Mouse (Mus musculus): ENCODE data around the gene Rpl19.

Rpl19 gene

DNA sequence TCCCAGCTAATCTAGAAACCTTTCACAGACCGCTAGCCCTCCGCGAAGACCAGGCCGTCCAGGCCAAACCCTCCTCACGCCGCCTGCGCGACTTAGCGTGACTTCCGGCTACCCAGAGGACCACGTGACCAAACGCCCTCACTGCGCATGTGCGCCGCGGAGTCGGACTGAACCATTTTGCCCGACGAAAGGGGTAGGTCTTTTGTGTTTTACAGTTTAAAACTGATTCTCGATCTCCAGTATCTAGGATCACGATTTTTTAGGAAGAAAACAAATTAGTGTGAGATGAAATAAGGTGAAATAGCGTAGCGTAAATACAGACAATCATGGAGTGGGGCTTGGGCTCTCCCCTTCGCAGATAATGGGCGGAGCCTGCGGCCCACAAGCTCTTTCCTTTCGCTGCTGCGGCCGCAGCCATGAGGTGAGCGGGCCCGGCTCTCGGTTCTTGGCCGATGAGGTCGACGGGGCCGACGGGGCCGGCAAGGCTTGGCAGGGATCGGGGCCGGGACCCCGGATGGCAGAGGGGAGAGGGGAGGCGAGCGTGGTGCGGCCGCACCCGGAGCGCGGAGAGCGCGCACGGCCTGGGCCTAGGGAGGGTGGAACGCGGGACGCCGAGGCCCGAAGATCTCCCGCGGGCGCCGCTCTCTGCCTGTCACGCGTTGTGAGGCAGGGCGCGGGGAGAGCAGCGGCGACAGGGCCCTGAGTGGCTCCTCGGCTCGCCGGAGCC lies at the start of gene Rpl19:
Gene Rpl19 (plus strand): TSS at position 141 of the 727 bp plus-strand sequence.
- peak; percentile 95 for DNase-seq (ENCODE audit: low spot score)

DNA sequence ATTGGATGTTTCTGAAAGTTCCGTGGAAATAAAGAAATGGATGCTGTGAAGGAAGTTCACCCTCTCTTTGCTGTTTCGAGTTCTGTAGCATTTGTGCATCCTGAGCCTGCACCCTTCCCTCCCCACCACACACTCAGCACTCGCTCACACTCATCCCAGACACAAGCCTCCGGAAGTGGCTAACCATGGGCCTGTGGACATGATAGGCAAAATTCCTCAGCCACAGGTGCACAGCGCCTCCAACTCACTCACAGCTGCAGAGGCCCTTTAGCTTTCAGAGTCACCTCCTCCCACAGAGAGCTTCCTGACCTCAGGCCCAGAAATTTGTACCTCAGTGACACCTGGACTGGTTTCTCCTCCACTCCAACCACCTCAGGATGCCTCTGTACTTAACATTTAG lies 48.7 kb upstream of the Rpl19 start:
- no peak for DNase-seq (ENCODE audit: low spot score)

DNA sequence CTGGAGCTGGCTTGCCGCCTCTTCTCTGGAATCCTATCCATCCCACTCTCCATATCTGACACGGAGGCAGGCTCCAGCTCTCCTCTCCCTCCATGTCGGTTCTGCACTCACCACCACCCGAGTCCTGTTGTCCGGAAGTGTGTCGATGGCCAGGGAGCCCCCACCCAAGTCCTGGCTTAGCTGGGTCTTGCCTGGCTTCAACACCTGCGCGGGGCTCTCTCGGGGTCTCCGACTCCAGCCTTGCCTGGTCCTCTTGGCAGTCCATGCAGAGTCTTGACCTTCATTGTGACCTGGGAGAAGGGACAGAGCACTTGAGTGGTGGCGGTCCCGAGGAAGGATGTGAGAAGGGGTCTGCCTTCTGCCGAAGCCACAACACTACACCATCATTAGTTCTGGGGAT lies 48.1 kb upstream of the Rpl19 start:
- no peak for DNase-seq (ENCODE audit: low spot score)

DNA sequence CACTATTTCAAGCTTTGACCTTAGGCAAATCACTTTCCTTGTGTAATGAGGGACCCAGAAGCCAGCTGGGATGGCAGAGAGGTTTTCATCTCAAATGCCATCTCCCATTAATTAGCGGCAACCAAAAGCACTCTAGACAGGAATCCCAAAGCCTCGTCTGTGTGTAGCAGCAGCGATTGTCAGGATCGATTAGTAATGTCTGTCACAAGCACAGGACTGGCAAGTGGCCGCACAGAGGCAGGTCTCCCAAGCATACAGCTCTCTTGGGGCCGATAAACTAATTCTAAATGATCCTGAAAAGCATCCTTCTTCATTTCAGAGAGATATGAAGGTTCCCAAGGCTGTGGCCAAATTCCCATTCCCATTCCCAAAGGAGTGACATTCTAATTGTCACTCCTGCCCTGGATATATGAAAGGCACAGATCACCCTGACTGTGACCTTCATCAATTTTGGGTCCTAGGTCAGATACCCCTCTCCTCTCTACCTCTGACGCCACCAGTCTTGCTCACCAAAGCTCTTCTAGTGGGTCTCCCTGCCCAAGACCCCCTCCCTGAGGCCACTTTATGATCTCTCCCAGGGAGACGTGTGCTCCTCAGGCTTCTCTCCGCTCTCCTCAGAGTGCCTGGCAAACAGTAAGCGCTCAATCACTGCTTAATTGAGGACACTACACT lies 46.5 kb upstream of the Rpl19 start:
- no peak for DNase-seq (ENCODE audit: low spot score)

DNA sequence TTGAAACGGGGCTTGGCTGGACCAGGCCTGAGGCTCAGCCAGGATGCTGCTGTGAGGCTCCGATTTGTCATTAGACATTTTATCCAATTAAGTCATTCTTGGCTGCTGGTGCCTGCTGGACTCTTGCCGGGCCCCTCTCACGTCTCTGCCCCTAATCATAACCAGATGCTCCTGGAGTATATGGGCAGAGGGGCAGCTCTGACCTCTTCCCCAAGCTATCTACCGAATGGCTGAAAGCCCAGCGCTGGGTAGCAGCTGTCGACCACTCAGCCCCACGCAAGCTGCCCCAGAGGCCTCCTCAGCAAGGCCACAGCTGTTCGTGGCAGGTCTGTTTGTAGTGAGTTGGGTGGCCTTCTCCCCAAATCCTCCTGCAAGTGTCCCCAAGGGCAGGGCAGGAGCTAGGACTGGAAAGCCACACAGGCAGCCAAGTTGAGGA lies 46.0 kb upstream of the Rpl19 start:
- DNase-seq (ENCODE audit: low spot score): peak; percentile 49

DNA sequence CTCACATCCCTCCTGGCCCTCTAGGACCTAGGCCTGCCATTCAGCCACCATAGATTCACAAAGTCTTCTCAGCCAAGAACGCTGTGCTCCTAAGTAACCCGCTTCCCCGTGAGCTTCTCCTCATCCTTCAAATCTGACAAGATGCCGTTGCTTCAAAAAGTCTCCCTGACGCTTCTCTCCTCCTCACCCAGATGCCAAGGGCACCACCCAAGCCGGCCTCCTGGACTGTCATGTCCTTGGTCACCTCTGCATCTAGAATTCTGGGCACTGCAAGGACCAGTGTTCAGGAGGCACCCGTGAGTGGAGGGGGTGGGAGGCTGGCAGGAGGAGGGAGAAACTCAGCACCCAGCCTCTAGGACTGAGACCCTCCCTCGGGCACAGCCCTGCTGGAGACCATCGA lies 43.8 kb upstream of the Rpl19 start:
- DNase-seq (ENCODE audit: low spot score): no peak

DNA sequence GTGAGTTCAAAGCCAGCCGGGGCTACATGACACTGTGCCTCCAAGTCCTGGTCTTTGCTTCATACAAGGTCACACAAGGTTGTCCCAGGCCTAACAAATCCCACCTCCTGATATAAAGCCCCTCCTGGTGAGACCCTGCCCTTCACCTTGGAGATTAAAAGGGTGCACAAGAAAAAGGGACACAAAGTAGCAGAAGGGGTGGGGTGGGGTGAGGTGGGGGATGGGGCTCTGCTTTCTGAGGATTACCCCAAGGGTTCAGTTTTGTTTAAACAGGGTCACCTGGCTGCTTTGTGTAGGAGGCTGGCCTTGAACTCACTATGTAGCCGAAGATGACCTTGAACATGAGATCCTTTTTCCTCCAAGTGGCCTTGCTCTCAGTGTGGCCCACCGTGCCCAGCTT lies 43.0 kb upstream of the Rpl19 start:
- DNase-seq (ENCODE audit: low spot score): no peak

DNA sequence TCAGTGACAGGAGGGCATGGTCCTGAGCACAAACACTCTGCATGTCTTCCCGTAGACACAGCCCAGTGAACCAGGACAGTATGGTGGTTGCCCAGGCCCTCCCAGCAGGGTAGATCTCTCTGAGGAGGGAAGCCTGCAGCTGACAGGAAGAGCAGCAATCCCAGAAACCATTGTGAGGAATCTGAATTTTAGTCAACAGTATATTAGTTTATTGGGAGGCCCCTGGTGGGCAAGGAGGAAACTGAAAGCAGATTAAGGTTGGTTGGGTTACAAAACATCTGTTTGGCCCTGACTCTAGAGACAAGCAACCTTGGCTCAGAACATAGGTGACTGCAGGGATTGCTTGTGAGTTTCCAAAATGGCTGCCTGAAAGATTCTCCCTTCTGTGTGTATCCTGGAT lies 42.5 kb upstream of the Rpl19 start:
- DNase-seq (ENCODE audit: low spot score): no peak

DNA sequence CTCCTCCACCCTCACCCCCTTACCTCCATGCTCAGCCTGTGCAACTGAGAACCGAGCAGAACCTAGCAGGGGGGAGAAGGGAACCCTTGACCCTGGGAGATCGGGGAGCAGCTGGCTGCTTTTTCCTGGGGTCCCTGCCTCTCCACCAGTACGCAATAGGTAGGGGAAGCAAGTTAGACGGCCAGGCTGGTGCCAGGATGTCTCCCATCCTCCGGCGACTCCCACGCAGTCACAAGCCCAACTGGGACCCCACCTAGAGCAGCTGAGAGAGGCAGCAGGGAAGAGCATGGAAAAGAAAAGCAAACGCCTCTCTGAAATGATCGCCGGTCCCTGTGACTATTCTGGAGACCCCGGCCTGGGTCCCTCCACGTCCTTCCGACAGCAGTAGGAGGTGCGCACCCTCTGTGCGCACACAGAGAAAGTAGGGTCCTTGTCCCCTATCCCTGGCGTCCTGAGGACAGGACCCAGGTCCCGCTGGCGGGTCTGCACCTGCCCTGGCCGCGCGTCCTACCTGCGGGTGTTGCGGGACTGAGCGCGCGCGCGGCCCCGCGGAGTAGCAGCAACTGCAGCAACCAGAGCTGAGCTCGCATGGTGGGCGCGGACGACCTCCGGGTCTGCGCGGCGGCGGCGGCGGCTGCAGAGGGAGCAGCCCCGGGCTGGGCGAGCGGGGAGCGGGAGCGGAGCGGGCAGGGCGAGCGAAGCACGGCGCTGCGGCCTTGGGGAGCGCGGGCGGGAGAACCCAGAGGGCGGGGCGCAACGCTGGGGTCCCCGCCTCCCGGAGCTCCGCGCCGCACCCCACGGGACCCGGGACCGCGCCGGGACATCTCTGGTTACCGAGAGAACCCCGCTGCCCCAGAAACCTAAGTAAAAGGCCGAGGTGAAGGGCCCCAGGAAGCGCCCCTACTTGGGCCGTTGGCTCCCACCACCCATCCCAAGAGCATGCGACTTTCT lies 40.5 kb upstream of the Rpl19 start, which contains the start of gene Plxdc1:
Gene Plxdc1 (minus strand): TSS at position 718 of the 951 bp plus-strand sequence.
- peak; percentile 75 for DNase-seq (ENCODE audit: low spot score)

DNA sequence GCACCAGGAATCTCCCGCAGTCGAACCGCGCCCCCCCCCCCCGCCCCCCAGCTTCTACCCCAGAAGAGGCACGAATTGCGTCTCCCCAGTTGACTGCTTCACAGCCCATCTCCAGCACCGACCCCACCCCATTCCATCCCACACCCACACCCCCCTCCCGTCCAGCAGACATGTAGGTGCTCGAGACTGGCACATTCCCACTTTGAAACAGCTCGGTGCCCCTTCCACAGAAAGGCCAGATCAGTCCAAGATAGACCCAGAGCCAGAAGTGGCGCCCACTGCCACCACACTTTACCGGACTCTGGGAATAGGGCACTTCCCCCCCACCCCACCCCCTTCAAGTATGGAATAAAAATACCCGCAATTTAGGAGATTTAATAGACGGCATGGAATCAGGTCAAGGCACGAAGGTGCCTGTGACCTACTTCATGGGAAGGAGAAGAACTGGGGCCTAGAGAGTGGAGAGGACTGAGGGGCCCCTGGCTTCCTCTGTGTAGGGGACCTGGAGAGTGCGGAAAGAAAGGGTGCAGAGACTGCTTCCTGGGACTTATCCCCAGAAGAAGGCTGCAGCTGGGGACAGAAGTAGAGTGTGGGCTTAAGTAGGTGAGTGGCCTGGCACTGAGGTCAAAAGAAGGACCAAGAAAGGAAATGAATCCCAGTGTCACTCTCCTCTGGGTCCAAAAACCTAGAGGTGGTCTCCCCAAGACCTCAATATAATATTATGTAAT lies 39.6 kb upstream of the Rpl19 start:
- no peak for DNase-seq (ENCODE audit: low spot score)

DNA sequence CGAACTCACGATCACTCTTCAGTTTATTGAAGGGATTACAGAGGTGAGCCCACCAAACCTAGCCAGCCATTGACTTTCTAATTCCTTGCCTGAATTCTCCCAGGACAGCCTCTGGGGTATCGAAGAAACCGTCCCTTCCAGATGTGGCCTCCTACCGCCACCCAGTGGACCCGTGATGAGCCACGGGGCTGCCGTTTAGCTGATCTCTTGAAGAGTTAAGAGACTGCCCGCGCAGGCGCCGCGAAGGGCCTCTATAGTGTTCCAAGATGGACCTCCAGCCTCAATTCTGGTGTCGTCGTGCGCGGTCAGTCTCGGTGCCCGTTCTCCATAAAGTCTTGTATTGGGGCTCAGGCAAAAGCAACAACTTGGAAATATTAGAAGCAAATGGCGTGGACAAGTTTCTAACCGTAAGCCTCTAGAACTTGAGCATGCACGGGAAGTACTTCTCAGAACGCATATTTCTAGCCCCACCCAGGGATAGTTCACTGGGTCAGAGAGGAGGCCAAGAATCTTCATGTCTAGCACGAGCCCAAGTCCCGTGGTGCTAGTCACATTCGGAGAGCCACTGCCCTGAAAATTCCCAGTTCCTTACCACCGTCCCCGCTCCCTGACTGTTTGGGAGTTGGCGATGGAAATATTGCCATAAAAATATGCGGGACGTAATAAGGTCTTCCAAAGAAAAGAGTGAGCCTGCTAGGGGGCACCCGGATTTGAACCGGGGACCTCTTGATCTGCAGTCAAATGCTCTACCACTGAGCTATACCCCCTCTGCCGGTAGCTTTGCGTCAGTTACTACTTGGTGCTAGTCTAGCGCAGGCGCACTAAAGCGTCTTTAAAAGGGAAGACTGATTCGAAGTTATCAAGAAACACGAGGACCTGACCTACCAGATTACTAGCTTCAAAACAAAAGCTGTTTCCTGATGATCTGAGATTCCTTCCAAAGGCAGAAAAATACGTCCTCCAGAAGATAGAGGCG lies 38.7 kb upstream of the Rpl19 start:
- peak; percentile 94 for DNase-seq (ENCODE audit: low spot score)

DNA sequence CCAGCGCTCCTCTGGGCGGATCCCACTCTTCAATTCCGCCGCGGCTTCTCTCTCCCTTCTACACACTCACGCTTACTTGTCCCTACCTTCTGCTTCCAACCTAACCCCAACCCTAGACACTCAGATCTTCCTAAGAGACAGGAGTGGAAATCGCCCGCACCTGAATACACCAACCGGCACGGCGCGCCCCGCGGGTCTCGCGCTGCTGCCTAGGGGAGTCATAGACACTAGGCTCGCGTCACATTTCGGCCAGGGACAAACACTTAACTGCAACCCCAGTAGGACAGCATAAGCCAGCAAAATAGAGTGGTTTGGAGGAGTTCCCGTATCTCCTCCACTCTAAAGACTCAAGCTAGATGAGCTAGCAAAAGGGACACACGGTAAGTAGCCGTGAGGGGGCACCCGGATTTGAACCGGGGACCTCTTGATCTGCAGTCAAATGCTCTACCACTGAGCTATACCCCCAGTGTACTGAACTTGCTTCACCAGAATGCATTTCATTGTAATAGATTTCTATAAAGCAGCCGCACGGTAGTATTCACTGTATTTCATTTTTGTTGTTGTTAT lies 37.9 kb upstream of the Rpl19 start:
- DNase-seq (ENCODE audit: low spot score): peak; percentile 84

DNA sequence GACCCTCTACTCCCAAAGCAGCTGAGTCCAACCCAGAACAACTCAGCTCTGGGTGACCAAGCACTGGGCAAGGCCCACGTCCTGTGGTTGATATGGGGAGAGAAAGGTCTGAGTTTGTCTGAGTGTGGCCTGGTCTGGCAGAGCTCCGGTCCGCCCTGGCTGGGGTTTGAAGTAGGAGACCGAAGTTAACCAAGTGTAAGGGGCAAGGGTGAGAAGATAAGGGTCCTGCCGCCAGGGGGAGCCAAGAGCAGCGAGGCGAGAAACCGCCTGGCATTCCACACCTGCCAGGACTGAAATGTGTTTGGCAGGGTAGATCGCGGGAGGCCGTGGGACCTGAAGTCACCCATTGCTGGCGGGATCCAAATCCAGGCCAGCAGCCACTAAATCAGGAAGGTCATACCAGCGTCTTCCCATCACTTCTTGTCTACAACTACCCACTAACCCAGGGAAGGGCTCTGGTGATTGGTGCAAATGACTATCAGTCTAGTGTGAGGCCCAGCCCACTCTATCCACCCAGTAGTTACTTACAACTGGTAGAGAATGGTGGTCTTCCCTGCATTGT lies 31.9 kb upstream of the Rpl19 start:
- peak; percentile 86 for DNase-seq (ENCODE audit: low spot score)

DNA sequence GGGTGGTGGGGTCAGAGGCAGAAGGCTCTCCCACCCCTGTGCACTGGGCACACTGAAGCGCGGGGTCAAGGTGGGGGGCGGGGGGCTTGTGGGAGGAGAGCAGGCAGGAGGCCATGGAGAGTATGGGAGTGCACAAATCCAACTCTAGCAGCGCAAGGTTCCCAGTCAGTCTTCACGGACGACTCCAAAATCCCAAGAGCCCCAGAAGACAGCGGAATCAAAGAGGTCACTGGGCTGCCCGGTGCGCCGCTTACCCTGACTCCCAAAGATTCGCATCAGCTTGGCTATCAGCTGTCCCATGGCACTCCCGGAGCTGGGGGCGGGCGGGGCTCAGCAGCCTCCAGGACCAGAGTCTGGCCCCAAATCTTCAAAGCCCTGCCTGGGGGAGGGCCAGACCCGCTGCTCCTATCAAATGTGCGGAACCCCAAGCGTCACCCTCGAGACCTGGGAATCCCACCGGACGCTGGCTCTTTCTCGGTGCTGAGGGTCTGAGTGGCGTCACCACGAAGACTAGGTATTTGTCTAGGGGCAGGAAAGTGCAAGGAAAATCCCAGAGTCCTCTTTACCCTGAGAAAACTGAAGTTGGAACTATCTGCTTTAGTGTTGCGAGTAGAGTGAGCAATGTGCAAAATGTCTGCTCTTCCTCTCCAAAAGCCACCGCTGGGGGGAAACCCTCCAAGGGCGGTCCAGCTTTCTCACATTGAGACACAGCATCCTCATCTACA lies 30.8 kb upstream of the Rpl19 start, which contains the start of gene Arl5c:
Gene Arl5c (minus strand): TSS at position 618 of the 725 bp plus-strand sequence.
- peak; percentile 67 for DNase-seq (ENCODE audit: low spot score)

DNA sequence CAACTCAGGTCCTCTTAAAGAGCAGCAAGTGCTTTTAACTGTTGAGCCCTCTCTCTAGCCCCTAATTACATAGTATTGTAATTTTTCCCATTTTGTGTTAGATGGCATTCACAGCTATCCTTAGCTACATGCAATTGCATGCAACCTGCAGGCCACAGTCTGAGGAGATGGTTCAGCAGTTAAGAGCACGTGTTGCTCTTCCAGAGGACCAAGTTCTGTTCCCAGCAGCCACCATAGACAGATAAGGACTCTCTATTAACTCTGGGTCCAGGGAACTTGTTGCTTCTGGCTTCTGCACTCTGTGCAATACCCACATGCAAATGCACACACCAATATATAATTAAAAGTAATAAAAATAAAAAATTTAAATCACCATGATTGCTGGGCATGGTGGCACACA lies 29.8 kb upstream of the Rpl19 start:
- no peak for DNase-seq (ENCODE audit: low spot score)

DNA sequence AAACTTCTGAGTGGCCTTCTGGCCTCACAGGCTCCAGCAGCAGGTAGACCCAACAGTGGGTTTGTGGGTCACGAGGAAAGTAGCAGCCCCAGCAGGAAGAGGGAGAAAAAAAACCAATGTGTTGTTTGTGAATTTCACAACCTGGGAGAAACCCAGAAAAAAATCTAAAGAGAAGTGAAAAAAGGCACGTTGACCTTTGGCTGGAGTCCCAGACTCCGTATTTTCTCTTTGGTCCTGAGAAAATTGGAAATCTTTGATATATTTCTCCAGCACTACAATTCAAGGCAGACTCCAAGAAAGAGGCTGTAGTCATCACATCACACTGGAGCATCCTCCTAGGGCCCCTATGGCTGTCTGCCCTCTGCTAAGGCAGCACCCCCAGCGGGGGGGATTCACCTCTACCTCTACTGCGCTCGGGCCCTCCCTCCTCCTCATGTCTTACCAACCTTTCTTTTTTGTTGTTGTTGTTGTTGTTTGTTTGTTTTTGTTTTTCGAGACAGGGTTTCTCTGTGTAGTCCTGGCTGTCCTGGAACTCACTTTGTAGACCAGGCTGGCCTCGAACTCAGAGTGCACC lies 29.0 kb upstream of the Rpl19 start:
- DNase-seq (ENCODE audit: low spot score): no peak

DNA sequence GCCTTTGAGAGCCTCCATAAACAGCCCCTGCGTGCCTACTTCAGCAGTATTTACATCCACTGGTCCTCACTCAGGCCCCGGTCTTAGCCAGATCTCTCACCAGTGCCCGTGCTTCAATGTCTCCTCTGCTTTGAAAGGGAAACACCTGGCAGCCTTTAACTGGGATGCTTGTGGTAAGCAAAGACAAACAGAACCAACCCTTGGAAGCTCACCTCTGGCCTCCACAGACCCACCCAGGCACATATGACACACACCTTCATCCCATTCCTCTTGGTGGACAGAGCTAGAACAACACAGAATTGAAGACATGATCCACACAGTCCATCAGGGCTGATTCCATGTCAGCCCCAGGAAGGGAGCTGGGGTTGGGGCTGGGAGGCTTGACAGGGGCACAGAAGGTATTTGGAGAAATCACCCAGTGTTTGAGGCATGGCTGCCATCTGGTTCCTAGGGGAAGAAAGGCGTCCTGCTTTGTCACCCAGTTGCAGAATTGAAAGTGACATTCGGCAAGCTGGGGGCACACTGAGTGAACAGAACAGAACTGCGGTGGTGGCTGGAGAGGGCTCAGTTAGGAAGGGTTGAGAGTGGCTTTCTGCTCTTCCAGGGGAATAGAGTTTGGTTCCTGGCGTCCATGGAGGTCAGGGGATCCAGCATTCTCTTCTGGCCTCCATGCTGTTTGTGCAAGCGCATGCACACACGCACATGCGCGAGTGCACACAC lies 28.3 kb upstream of the Rpl19 start:
- DNase-seq (ENCODE audit: low spot score): no peak

Data from testis, postnatal 10 days (tissue).